ENCODE assay signal across 17 mouse cellular contexts in the genomic region with DNA sequence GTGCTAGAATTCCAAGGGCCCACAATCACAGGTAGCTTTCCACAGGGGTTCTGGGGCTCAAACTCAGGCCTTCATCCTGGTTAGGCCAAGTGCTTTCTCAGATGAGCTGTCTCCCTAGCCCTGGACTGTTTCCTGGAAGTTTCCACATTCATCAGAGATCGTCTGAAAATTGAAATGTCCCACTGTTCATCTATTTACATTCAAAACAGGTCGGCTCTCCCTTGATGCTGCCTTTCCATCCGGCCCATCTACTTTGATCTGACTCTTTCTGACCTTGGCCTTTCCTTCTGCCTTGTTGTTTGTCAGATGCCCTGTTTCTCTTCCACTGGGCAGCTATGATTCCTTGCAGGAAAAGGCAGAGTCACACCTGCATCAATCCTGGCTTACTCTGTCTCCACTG.
"Had no signal": no experiment of that assay in that cellular context is flagged by ENCODE, and none has a peak within 500 bp of the region (broad histone marks: within the 10 kb centered on the region; RNA-seq: fewer than 3 reads in every experiment).

No protein-coding gene starts in this region.

- H3K4me3 ChIP-seq: limb, embryonic 10.5 days; liver, embryonic 13.5 days; lung, embryonic 15.5 days; megakaryocyte, embryonic 14.5 days; midbrain, embryonic 15.5 days; neural tube, embryonic 12.5 days had no signal

- H3K27ac ChIP-seq: liver, embryonic 13.5 days; macrophage; midbrain, embryonic 15.5 days; neural tube, embryonic 12.5 days had no signal

- ATAC-seq: liver, postnatal 0 days; midbrain, embryonic 15.5 days had no signal

- H3K36me3 ChIP-seq: limb, embryonic 10.5 days; liver, embryonic 13.5 days; lung, embryonic 15.5 days; midbrain, embryonic 15.5 days; neural tube, embryonic 12.5 days had no signal

- H3K9ac ChIP-seq: liver, embryonic 13.5 days; liver, postnatal 0 days; lung, embryonic 15.5 days; midbrain, embryonic 15.5 days; neural tube, embryonic 12.5 days had no signal

- H3K4me1 ChIP-seq: megakaryocyte, embryonic 14.5 days had no signal

- H3K27me3 ChIP-seq: liver, embryonic 13.5 days; lung, embryonic 15.5 days; megakaryocyte, embryonic 14.5 days; midbrain, embryonic 15.5 days; neural tube, embryonic 12.5 days had no signal

- DNase-seq: kidney, postnatal 25 days; layer of hippocampus, adult 9-11 months; layer of hippocampus, postnatal 36 days; liver, embryonic 13.5 days; liver, postnatal 0 days; lung, postnatal 14 days; right cerebral cortex, postnatal 4 days; spleen, adult 18-20 months; thymus, adult 18-20 months; thymus, postnatal 14 days had no signal

- H3K9me3 ChIP-seq: limb, embryonic 10.5 days; liver, embryonic 13.5 days; lung, embryonic 15.5 days; midbrain, embryonic 15.5 days; neural tube, embryonic 12.5 days had no signal

- H3K4me2 ChIP-seq: liver, embryonic 13.5 days; lung, embryonic 15.5 days; midbrain, embryonic 11.5 days; midbrain, embryonic 15.5 days; neural tube, embryonic 12.5 days had no signal
